In the genomic region with DNA sequence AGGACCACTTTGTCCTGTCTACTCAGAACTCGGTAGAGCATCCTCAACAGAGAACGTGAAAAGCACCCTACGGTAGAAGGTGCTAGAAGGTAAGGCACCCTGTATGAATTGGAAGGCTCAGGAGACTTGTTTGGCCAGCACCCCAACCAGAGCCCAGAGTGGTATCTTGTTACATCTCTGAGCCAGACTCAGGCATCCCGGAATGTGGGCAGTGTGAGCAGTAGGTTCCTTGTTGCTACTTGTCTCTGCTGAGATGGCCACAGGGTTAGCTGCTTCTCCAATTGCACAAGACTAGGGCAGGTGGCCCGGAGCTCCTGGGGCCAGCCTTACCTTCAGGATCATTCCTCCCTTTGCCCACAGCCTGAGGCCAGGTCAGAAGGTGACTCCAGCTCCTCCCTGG, we compare ENCODE assay signal across 13 mouse cellular contexts.
"Had no signal": no experiment of that assay in that cellular context is flagged by ENCODE, and none has a peak within 500 bp of the region (broad histone marks: within the 10 kb centered on the region; RNA-seq: fewer than 3 reads in every experiment).

No protein-coding gene starts in this region.

- H3K36me3 ChIP-seq: limb, embryonic 12.5 days; midbrain, embryonic 12.5 days; neural tube, embryonic 13.5 days had no signal

- H3K4me3 ChIP-seq: layer of hippocampus, adult 2 months; limb, embryonic 12.5 days; midbrain, embryonic 12.5 days; neural tube, embryonic 13.5 days had no signal

- H3K27ac ChIP-seq: kidney, postnatal 0 days; layer of hippocampus, adult 2 months; limb, embryonic 12.5 days; liver, embryonic 14.5 days; midbrain, embryonic 12.5 days; neural tube, embryonic 13.5 days had no signal

- DNase-seq: kidney, postnatal 4 days; lung, adult 18-20 months; retina, postnatal 1 day; right cerebral cortex, postnatal 4 days; spleen, adult 18-20 months; thymus, adult 18-20 months; thymus, postnatal 14 days had no signal
